Mouse (Mus musculus) right cerebral cortex, postnatal 4 days (tissue): Measurements from ENCODE around the gene Gm15107.
"Not testable (repeated sequence)": the region's sequence is repeated elsewhere in the genome, so short reads cannot be mapped to it uniquely, and the experiment has no call there.

Experiments
- DNase-seq: peaks from one replicate; pipeline ENCODE4 v3.0.0-alpha.2; 2022

Gm15107 gene

DNA sequence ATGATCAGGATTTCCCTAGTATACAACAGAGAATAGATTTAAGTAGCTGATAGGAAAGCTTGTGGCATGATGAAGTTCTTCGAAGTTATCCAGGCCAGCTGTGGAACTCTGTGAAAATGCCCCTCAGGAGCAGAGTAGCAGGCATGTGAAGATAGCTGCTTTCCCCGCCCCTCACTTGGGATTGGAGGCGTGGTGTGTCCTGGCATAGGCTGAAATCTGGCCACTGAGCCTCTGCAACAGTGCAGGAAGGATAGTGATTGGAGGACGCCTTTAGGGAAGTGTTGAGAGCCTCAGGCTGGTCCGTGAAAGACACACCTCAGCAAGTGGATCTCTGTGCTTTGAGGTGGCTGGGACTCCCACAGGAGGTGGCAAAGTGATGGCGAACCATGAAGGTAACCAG lies at the start of gene Gm15107:
Gm15107 (plus strand) TSS at position 301 of the 400 bp plus-strand sequence.
- DNase-seq, result not testable (repeated sequence)
